Mouse (Mus musculus) spleen, adult 12 weeks (tissue): ENCODE measurements around the gene Cab39.
"Not testable (repeated sequence)": the region's sequence is repeated elsewhere in the genome, so short reads cannot be mapped to it uniquely, and the experiment has no call there.

Source experiments
- DNase-seq: peaks from one replicate; pipeline ENCODE4 v3.0.0; 2022; ENCODE audit warnings: low spot score

Gene Cab39

GRCm38 (mm10) chr1:85790565-85790964, 2.7 kb upstream of the Cab39 start:
- no peak for DNase-seq

DNA sequence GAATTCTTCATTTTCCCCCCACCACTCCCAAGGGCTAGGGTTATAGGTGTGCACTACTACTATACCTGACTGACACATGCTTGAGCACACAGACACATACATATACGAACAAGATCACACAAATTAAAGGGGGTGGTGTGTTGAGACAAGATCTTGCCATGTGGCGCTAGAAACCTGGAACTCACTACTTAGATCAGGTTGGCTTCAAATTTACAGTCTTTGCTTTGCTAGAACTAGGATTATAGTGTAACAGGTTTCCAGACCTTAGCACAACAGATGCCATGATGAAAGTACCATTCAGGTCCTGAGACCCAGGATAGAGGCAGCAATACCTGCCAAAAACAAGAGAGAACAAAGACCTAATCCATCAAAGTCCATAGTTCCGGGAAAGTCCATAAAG, 1.8 kb upstream of the Cab39 start:
- no peak for DNase-seq

DNA sequence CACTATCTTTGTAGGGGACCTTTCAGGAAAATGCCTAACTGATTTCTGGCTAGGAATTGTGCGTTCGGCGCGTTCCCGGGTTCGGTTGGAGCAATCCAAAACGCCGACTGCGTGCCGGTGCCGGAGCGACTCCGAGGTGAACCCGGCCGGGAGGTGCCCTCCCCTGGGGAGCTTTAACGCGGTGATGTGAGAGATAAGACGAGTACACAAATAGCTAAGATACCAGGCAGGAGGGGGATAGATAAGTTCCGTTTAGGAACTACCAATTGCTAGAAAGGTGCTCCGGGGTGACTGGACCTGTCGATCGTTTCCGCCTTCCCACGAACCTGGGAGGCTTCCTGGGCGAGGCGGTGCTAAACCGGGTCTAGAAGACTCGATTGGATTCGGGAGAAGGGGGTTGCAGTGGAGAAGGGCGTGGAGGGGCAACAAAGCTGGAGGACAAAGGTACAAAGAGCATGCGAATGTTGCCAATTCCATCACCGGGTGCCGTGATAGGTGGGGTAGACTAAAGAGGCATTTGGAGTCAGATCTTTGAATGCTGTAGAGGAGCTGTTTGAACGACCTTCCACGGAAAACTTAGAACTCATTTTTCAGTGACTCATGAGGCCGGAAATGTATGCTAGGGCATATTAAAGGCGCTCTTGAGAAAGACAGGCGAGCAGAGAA, 998 bp downstream of the Cab39 start:
- DNase-seq: peak; percentile 58

DNA sequence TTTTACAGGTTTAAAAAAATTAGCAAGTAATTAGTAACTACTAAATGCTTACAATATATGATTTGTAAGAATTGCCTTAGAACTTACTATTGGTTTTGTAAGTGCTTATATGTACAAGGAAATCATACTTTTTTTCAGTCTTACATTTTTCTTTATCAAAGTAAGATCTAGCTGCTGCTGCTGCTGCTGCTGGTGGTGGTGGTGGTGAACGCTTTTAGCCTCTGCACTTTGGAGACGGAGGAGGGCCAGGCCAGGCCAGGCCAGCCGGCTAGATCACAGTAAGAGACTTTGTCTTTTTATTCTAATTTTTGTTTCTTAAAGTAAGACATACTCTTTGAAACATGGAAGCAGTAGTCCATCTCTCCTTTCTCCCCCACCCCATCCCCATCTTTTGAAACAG, 2.0 kb downstream of the Cab39 start:
- no peak for DNase-seq

DNA sequence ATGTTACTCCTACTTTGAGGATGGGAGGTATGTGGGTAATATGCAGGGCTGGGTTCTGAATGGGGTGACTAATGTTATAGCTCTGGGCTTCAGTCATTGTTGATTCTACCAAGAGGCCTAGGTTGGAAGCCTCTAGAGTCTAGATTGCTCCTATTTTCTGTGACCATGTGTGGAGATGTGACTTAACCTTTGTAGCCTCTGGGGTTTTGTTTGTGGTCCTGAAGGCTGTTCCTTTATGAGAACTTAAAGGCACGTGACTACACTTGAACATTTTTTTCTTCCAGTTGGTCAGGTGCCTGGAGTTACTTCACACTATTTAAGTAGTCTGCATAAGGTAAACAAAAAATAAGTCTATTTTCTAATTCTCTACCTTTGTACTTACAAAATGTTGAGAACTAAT, 6.5 kb downstream of the Cab39 start:
- DNase-seq: no peak

DNA sequence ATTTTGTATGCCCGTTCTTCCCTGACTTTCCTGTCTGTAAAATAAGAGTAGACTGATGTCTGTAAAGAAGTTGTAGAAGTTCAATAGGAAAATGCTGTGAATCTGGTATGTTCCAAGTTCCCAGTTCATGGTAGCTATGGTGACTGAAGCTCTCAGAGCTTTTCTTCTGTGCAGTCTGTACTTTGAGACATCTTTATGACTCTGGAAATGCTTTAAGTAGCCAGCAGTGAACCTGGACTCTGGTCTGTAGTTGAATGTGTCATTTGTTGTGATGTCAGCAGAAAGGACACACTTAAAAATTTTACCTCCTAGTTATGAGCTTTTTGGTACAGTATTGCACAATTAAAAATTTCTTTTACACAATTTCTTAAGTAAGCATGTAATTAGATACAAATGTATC, 9.3 kb downstream of the Cab39 start:
- no peak for DNase-seq

DNA sequence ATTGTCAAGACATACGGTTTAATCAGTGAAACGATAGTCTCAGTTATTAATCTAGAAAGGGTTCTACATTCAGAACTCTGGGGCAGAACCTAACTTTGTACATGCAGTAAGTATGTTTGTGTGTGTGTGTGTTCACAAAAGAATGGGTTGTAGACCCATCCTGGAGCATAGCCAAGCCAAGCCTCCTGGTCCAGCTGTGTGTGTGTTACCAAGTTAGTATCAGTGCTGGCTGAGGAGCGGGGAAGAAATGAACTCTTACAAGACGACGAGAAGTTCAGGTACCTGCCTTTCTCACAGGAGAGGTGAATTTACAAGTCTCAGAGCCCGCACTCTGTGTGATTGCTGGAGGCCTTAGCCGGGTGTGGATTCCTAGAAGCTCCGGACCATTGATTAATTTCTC, 11.3 kb downstream of the Cab39 start:
- no peak for DNase-seq

GRCm38 (mm10) chr1:85809256-85809655, 16.0 kb downstream of the Cab39 start:
- no peak for DNase-seq

- no peak for DNase-seq
Observed at GRCm38 (mm10) chr1:85810343-85810742, 17.1 kb downstream of the Cab39 start.

DNA sequence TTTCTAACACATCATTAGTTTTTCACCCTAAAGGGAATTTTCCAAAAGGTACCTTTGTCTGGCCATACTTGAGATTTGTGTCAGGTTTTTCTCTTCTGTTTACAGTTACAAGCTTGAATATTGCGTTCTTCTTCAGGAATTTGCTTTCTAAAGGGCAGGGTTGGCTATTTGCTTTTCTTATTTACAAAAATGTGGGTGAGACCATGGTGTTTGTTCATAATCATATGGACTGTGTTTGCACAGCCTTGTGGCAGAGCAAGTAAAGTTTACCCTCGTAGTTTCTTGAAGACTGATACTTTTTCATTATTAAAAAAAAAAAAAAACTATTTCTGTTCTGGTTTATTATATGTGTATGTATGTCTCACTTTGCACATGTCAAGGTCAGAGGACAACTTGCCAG, 17.5 kb downstream of the Cab39 start:
- no peak for DNase-seq

DNA sequence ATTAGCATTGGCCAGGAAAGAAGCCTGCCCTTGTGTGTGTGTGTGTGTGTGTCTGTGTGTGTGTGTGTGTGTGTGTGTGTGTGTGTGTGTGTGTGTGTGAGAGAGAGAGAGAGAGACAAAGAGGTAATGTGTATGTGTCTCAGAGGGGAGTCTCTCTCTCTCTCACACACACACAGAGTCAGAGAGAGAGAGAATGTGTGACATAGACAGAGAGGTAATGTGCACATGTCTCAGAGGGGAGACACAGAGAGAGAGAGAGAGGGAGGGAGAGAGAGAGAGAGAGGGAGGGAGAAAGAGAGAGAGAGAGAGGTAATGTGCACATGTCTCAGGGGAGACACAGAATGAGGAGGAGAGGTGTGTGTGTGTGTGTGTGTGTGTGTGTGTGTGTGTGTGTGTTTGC, 21.0 kb downstream of the Cab39 start:
- not testable (repeated sequence) for DNase-seq

DNA sequence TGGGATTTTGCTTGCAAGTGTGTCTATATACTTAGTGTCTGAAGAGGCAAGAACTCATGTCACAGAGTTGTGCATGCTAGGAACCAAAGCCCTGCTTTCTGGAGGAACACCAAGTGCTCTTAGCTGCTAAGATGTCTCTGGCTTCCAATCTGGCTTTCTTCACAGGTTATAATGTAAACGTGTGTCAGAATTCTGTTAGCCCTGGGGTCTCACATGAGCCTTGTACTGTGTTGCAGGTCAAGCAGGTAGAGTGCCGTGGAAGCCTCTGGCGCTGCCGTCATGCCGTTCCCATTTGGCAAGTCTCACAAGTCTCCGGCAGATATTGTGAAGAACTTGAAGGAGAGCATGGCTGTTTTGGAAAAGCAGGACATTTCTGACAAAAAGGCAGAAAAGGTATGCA, 24.9 kb downstream of the Cab39 start:
- no peak for DNase-seq

DNA sequence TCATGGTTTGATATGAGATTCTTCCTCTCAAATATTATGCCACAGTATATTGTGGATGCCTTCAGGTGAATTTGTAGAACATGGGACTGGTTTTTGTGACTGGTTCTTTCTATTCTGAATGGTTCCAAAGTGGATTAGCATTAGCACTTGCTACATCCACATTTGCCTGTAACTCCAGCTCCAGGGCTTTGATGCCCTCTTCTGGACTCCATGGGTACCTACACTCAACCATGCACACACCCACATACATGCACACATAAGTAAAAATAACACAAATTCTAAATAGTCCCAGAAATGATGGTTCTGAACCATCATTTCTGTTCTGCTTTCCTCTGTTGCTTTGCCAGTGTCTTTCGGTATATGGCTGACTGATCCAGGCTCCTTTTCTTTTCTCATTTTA, 26.5 kb downstream of the Cab39 start:
- no peak for DNase-seq

- no peak for DNase-seq
Observed at GRCm38 (mm10) chr1:85822239-85822638, 29.0 kb downstream of the Cab39 start.

- DNase-seq: no peak
Observed at GRCm38 (mm10) chr1:85824905-85825304, 31.7 kb downstream of the Cab39 start.

DNA sequence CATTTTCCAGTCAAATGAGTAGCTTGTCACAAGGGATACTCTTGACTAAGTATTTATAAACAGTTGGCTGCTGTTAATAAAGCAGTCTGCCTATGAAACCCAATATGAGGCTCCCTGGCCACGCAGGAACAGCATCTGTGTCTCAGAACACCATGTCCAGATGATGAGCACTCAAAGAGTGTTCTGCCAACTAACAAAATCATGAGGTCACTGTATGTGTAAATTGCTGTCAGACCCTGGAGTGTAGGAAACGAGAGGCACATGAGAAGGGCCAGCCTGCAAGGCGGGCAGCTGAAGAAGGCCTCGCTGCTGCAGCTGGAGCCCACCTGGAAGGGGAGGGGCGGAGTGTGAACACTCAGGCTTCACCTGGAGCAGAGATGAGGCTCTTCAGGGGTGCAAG, 33.9 kb downstream of the Cab39 start:
- no peak for DNase-seq

DNA sequence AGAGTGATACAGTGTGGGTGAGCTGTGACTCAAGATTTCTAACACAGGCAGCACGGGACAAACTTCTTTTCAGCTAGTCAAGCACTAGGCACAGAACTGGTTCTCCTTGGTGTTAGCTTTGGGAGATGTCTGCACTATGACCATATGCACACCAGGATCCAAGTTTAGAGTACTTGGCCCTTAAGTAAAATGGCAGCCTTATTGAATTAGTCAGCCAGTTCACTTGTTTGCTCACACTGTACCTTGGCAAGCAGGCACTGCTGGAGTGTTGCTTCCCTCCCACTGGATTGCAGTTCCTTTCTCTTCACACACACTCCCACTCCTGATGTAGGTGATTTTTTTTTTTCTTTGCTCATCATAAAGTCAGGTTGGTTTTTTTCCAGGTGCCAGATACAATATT, 35.8 kb downstream of the Cab39 start:
- no peak for DNase-seq

DNA sequence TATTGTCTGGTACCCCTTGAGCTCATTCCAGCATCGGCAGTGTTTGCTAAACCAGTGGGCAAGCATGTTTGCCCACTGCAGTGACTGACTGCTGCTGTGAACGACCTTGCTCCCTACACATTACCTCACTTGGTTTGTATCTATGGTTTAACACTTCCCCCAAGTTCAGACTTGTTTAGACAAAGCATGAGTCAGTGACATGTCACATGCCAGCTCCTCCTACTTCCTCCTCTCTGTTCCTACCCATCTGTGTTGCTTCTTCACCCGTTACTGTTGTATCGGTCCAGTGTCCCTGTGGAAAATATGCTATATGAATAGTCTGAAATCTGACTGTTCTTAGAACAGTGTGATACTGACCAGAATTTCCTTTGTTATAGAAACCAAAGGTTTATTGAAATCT, 44.8 kb downstream of the Cab39 start:
- no peak for DNase-seq

- DNase-seq: no peak
Observed at GRCm38 (mm10) chr1:85839356-85839755, 46.1 kb downstream of the Cab39 start.

DNA sequence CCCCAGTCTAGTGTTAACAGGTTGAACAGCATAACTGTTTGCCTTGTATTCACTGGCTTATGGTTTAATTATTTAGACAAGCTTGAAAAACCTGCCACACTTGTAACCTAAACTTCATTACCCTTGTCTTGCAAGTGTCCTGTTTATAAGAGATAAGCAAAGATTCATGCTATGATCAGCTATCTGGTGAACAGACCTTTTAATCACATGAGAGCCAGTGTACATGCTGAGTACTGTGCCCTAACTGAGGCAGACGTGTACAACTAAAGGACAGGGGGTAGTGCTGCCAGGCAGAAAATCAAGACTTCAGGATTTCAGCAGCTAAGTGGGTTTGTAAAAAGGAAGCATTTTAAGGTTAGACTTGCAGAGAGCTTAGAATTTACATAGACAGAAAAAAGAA, 46.5 kb downstream of the Cab39 start:
- no peak for DNase-seq

DNA sequence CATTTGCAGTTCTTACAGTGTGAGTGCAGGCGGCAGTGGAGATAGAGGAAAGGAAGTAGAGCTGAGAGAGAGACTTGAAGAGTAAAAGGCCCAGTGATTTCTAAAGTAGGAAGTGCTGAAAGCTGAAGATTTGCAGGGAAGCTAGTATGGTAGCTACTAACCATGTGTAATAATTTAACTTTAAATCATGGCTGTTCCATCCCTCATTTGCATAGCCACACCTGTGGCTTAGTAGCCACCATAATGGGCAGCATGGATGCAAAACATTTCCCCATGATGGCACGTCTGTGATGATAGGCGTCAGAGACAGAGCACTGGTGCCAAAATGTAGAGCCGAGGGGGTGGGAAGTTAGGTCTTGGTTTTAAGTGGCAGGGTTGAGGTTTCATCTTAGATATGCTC, 47.2 kb downstream of the Cab39 start:
- no peak for DNase-seq

GRCm38 (mm10) chr1:85842251-85842650, 49.0 kb downstream of the Cab39 start:
- DNase-seq: no peak

- no peak for DNase-seq
Observed at GRCm38 (mm10) chr1:85843291-85843863, 50.1 kb downstream of the Cab39 start.

DNA sequence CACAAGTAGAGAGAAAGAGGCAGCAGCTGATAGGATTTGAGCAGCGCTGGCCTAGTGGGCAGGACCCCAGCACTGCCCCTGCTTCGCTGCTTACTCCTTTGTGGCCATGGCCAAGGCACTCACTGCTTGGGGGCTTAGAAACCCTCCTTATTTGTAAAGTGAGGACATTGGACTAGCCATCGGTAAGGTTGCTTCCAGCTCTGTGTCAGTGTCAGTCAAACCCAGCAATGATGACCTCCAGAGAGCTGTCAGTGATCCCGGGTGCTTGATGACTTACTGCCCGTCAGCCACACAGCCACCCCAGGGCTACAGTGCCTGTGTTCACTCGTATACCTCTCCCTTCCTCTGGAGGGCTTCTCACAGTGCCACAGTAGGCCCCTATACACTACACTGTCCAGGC, 51.7 kb downstream of the Cab39 start:
- DNase-seq: no peak
